Mouse (Mus musculus): Measurements from ENCODE around the gene Stard7.

DNA sequence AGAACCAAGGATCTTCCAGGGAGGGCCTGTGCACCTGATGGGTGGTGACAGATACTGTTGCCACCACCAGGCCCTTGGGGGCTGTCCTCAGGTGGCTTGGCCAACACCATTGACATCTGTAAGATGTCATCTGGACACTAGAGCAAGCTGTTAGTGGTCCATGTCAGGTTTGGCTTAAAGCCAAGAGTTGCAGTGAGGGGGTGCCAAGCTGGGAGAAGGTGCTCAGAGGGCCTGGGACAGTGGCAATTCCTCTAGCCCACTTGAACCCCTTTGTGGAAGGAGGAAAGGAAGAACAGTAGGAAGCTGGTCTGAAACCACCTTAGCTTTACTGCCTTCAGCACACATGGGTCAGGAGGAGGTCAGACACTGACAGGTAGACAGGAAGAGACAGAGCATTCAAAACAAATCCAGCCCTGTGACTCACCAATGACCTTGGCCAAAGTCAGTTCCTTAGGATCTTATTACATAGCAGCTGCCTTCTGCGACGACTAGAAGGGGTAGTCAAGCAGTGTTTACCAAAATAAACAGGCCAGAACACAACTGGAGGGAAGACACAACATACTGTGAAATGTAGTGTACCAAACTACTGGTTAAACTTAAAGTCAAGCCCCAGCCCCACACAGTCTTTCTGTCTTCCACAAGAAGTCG, 18.0 kb upstream of the Stard7 start:
- TF ChIP-seq CTCF (IDR thresholded peaks at IDR 0.05; ENCODE audit: low read depth, low read length), result no peak
- no peak for TF ChIP-seq POLR2A (IDR thresholded peaks at IDR 0.05; ENCODE audit: extremely low read depth, insufficient read depth, low read length)

Measured in liver, adult 2 months (tissue).